Mouse (Mus musculus) embryonic stem cell, embryonic (primary cell): ENCODE data around the gene Pde11a.

Experiments used
- CTCF ChIA-PET, 4 experiments: fragments of 300-600 bp in 2 of 4; fragments of 350-600 bp in 2 of 4; sonication (Branson Sonifier 250); formaldehyde crosslinking; loops; one replicate each; lab custom pipeline; 2022; ENCODE audit warnings: inconsistent platforms in 2 of 4; lab: Charles Lee
- POLR2A ChIA-PET, 4 experiments: fragments of 300-600 bp in 2 of 4; fragments of 350-600 bp in 2 of 4; sonication (Branson Sonifier 250); formaldehyde crosslinking; loops; one replicate each; lab custom pipeline; 2022; ENCODE audit warnings: antibody characterized with exemption in 4 of 4, inconsistent platforms in 1 of 4; lab: Charles Lee

The Pde11a gene

GRCm38 (mm10) chr2:76251379-76251778 is 87.2 kb downstream of the Pde11a start:
- POLR2A ChIA-PET, result interaction anchor here in 1 of 4 experiments (0.6 kb wide), 1 partner anchor 1397 kb away, joined by 3 read pairs; no protein-coding TSS in a partner anchor
- CTCF ChIA-PET, result interaction anchor here in 1 of 4 experiments (1.1 kb wide), 1 partner anchor 36 kb away, joined by 3 read pairs; no protein-coding TSS in a partner anchor

- CTCF ChIA-PET, result no interaction called here
- POLR2A ChIA-PET, result no interaction called here
Observed at GRCm38 (mm10) chr2:76248242-76248641, 90.3 kb downstream of the Pde11a start.

- ChIA-PET POLR2A (no interaction called here), CTCF (interaction anchor here in 2 of 4 experiments (0.6 kb wide), 2 partner anchors 19 to 1898 kb away, joined by 3 read pairs; no protein-coding TSS in a partner anchor)
Observed at GRCm38 (mm10) chr2:76239175-76239574, 99.4 kb downstream of the Pde11a start.

DNA sequence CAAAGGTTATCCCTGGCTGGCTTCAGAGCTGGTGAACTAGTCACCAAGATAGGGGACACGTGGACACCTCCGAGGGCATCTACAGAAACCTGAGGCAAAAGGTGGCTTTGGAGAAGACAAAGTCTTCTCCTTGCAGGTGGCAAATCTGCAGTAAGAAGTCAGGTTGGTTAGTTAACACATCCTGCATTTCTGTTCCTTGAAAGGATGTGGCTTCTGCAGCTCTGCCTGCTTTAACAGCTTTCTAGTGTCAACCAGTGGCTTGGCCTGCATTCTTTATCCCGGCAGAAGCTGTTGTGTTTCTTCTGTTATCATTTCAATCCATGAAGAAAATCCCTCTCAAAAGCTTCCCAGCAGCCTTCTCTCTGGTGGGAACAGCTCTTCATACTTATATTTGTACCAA is 100.1 kb downstream of the Pde11a start:
- POLR2A ChIA-PET, result no interaction called here
- CTCF ChIA-PET, result interaction anchor here in 1 of 4 experiments (0.6 kb wide), 1 partner anchor 19 kb away, joined by 3 read pairs; no protein-coding TSS in a partner anchor

DNA sequence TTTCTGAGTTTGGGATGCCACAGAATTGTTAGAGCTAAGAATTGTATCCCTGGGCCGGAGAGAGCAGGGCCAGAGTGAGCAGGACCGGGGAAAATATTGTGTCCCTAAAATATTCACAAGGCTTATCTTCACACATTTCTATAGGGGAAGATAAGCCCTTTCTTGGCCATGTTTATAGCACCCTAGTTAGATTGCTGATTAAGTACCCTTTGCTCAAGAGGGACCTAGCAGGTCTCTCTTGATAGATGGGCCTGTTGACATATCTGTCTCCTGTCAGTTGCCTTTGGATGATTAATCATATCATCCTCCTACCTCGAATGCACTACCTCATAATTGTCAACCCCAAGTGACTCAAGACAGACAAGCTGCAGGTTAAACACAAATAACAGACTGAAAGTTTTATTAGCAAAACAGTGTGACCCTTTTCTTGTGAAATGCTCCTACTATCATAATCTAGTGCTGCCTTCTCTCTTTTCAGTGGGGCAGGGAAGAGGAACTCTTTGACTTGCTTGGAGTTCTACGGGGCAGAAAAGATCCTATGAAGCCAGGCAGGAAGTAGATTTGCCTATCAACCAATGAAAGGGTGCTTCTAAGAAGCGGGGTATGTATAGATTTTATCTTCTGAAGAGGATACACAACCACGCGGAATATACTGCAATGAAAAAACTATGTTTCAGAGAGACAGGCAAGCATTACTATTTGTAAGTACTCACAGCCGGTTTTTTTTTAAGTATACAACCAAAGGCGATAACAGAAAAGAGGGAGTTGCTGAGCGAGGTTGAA is 100.7 kb downstream of the Pde11a start:
- ChIA-PET POLR2A (no interaction called here), CTCF (no interaction called here)

DNA sequence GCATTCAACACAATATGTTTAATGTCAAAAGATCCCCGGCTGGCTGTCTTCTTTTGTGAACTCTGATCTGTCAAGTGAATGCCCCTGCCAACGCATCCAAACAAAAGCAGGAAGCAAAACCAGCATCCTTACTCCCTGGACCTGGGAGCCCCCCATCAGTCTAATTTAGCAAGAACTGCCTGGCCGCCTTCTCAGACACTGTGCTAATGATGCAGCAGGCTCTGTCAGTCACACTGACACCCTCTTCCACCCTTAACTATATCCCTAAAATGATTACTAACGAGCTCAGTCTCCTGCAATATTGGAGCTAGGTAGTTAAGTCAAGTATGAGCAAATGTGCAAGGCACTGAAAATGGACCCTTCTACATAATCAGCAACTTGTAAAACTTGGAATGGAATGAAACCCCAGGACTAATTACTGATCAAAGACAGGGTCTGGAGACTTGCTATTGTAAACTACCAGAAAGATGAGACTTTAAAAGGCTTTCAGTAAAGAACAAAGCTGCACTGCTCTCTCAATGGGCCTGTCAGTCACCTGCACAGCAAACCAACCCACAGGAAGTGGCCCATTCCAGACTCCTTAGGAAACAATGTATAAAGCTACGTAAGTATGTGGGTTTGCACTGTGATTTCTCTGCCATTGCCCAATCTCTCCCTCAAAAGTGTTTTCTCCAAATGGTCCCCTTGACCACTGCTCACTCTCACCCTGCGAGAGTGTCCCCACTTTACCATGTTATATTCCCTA is 118.0 kb downstream of the Pde11a start:
- ChIA-PET POLR2A (no interaction called here), CTCF (interaction anchor here in 1 of 4 experiments (1.2 kb wide), 1 partner anchor 9 kb away, joined by 3 read pairs; no protein-coding TSS in a partner anchor)

DNA sequence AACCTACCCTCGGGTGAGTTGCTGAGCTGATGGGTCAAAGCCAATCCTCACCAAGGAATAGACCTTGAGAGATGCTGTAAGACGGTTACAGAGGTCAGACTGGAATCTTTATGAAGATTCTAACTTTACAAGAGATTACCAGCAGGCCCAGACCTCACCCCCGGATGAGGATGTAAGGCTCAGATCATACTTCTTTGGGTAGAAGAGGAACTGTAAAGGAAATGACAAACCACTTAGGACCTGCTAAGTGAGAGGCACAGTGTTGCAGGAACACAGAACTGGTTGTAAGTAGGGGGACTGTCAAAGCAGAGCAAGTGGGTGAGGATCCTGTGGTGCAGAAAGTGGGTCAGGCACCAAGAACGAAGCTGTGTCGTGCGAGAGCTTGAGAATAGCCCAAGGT is 119.0 kb downstream of the Pde11a start:
- POLR2A ChIA-PET, result no interaction called here

GRCm38 (mm10) chr2:76216146-76216545 is 122.4 kb downstream of the Pde11a start:
- POLR2A ChIA-PET, result interaction anchor here in 1 of 4 experiments (1.3 kb wide), 1 partner anchor 87 kb away, joined by 3 read pairs; no protein-coding TSS in a partner anchor

More for the DNA sequence above, 119.0 kb downstream of the Pde11a start:
- CTCF ChIA-PET, result interaction anchor here in 1 of 4 experiments (0.7 kb wide), 1 partner anchor 19 kb away, joined by 3 read pairs; no protein-coding TSS in a partner anchor

DNA sequence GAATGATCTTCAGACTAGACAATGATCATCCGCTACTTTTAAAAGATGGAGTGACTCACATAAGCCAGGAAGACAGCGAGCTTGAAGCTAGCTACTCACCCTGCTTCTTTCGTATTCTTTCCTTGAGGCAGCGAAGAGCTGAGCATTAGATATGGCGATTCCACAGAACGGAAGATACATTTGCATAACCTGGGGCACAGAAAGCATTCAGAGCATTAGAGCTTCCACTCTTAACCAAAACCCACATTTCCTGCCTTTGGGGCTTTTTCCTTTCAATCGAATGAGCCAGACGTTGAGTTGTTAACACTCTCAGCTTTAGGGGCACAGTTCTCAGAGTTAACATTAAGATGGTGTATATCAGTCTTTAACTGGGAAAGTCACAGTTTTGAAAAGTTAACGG is 123.4 kb downstream of the Pde11a start:
- POLR2A ChIA-PET, result no interaction called here
- CTCF ChIA-PET, result interaction anchor here (0.6 to 1.9 kb wide), 5 partner anchors 15 to 1126 kb away, joined by 3 to 5 read pairs (median 3); no protein-coding TSS in a partner anchor

More at GRCm38 (mm10) chr2:76216146-76216545, 122.4 kb downstream of the Pde11a start:
- CTCF ChIA-PET, result interaction anchor here (0.7 to 1.9 kb wide), 8 partner anchors 8 to 1125 kb away, joined by 3 to 5 read pairs (median 4); no protein-coding TSS in a partner anchor

- ChIA-PET POLR2A (no interaction called here), CTCF (no interaction called here)
Observed at GRCm38 (mm10) chr2:76185126-76185525, 153.4 kb downstream of the Pde11a start.

DNA sequence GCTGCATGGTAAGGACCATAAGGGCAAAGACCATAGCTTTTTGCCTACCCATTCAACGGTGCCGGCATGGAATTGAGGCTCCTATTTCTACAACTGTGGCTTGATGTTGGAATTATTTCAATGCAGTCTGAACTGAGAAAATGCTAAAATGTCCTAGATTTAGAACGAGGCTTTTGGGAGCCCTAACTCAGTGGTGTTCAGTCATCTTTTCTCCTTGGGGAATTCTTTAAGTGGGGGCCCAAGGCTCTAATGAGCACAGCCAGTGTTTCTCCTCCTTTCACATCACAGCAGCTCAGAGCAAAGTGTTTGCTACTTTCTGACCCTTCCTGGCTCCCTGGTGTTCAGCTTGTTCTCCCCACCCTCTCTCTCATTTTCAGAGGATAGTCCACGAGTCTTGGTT is 175.8 kb downstream of the Pde11a start:
- ChIA-PET POLR2A (no interaction called here), CTCF (no interaction called here)

- POLR2A ChIA-PET, result no interaction called here
Observed at GRCm38 (mm10) chr2:76158973-76159372, 179.6 kb downstream of the Pde11a start.

DNA sequence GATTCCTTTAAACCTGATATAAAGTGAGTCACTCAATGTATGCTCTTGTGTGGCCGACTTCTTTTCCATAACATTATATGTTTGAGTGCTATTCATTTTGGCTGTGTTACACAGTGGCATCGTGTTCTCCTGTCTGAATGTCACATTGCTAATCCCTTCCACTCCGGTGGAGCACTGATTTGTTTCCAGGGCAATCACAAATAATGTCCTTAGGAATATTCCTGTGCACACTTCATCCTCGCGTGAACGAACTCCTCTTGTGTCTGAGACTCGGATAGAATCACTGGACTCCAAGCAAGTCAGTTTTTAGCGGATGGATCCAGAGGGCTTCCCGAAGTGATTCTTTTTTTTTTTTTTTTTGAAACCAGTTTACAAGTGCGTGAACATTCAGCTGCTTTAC is 197.4 kb downstream of the Pde11a start:
- CTCF ChIA-PET, result interaction anchor here in 1 of 4 experiments (1.0 kb wide), 1 partner anchor 10 kb away, joined by 3 read pairs; no protein-coding TSS in a partner anchor
- POLR2A ChIA-PET, result no interaction called here

More at GRCm38 (mm10) chr2:76158973-76159372, 179.6 kb downstream of the Pde11a start:
- CTCF ChIA-PET, result interaction anchor here in 1 of 4 experiments (0.9 kb wide), 1 partner anchor 126 kb away, joined by 3 read pairs; no protein-coding TSS in a partner anchor

DNA sequence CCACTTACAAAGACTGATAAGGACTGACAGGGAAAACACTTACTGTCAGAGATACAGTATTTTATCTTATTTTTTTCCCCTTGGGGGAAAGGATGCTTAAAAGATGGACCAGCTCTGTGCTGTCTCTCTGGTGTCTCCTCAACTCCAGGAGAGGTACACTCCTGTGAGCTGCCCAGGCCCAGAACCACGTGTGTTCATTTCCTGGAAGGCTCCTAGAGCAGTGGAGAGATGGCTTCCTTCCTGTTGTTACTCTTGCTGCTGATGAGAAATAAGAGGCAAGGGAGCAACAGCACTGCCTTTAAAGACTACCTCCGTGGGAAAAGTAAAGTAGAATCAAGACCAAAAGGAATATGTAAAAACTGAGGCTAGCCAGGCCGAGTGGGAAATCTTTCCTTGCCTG is 205.6 kb downstream of the Pde11a start:
- ChIA-PET POLR2A (no interaction called here), CTCF (interaction anchor here in 1 of 4 experiments (1.0 kb wide), 1 partner anchor 18 kb away, joined by 4 read pairs; no protein-coding TSS in a partner anchor)

DNA sequence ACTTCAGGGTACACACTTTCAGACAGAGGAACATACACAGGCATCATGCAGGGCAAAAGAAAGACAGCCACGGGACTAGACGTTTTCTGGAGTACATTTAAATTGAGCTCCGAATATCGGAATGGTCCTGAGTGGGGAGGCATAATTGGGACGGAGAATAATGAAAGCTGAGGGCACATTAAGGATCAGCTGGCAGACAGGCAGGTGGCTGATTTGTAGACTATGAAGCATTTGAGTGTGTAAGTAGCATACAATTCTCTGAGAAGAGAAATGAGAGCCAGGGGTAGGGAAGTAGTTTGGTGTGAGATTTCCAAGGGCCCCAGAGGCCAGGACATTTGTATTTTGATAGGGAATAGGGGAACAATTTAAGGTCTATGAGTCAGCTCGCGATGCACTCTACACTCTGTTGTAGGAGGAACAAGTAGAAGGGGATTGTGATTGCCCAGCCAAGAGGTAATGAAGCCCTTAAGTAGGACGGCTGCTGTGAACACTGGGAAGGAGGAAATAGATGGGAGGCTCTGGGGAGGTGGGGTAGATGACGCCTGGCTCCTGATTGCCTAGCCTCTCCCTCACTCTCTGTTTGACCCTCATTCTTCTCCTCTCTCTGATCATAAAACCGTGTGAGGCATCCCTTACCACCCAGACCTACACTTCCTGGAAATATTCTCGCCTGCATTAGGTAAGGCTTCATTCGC is 208.5 kb downstream of the Pde11a start:
- POLR2A ChIA-PET, result interaction anchor here in 1 of 4 experiments (1.5 kb wide), 1 partner anchor 12 kb away, joined by 3 read pairs; no protein-coding TSS in a partner anchor
- CTCF ChIA-PET, result interaction anchor here (0.7 to 5.2 kb wide), 6 partner anchors 10 to 344 kb away, joined by 3 to 43 read pairs (median 5); no protein-coding TSS in a partner anchor

- CTCF ChIA-PET, result interaction anchor here (0.9 to 5.2 kb wide), 12 partner anchors 9 to 238 kb away, joined by 3 to 43 read pairs (median 4); no protein-coding TSS in a partner anchor
Observed at GRCm38 (mm10) chr2:76129058-76129437, 209.5 kb downstream of the Pde11a start.

GRCm38 (mm10) chr2:76128105-76129057 is 210.2 kb downstream of the Pde11a start:
- ChIA-PET CTCF (interaction anchor here (0.6 to 5.2 kb wide), 18 partner anchors 8 to 239 kb away, joined by 3 to 43 read pairs (median 4); no protein-coding TSS in a partner anchor), POLR2A (interaction anchor here in 2 of 4 experiments (0.6 to 1.5 kb wide), 3 partner anchors 10 to 424 kb away, joined by 3 to 4 read pairs (median 3); partner anchors contain the start of gene Nfe2l2 (in 1 of the 2))

More at GRCm38 (mm10) chr2:76129058-76129437, 209.5 kb downstream of the Pde11a start:
- POLR2A ChIA-PET, result interaction anchor here in 1 of 4 experiments (1.0 to 1.5 kb wide), 2 partner anchors 11 to 88 kb away, joined by 3 read pairs; no protein-coding TSS in a partner anchor
